Mouse (Mus musculus): ENCODE measurements around the gene Krtap5-5. TPM values are rescaled to one million over a fixed set of nuclear protein-coding genes. Genes with fewer than 3 reads are reported as not detected.

Gene Krtap5-5
- total RNA-seq, 4 experiments from 2014 or later: not detected

Other genes starting within 250 kb of the Krtap5-5 start
- 10 to 100 TPM; 28.9 to 34.4 (median 30.9) TPM for gene Mob2, start 168.9 kb downstream of the Krtap5-5 start, total RNA-seq (2022)
- gene Dusp8, start 134.1 kb downstream of the Krtap5-5 start, total RNA-seq (2022): 100 to 1,000 TPM; 103 to 110 (median 106) TPM
- gene Gm45618, start 109.2 kb downstream of the Krtap5-5 start, total RNA-seq (2022): not detected
- not detected for gene Gm39115, start 93.9 kb downstream of the Krtap5-5 start, total RNA-seq (2022)
- not detected for gene Gm45337, start 85.4 kb downstream of the Krtap5-5 start, total RNA-seq (2022)
- gene Gm29735, start 72.9 kb downstream of the Krtap5-5 start, total RNA-seq (2022): not detected
- gene Gm4553, start 64.2 kb downstream of the Krtap5-5 start, total RNA-seq (2022): not detected
- not detected for gene Krtap5-2, start 54.0 kb downstream of the Krtap5-5 start, total RNA-seq (2022)
- gene Gm10153, start 39.6 kb downstream of the Krtap5-5 start, total RNA-seq (2022): not detected
- gene Krtap5-3, start 28.6 kb downstream of the Krtap5-5 start, total RNA-seq (2022): not detected
- gene Gm7579, start 18.1 kb downstream of the Krtap5-5 start, total RNA-seq (2022): not detected
- gene Gm40460, start 11.1 kb upstream of the Krtap5-5 start, total RNA-seq (2022): not detected
- not detected for gene Gm2431, start 28.4 kb upstream of the Krtap5-5 start, total RNA-seq (2022)
- gene Gm4559, start 44.4 kb upstream of the Krtap5-5 start, total RNA-seq (2022): not detected
- gene Krtap5-1, start 67.1 kb upstream of the Krtap5-5 start, total RNA-seq (2022): not detected
- gene Krtap5-4, start 73.6 kb upstream of the Krtap5-5 start, total RNA-seq (2022): not detected
- gene Ifitm10, start 143.8 kb upstream of the Krtap5-5 start, total RNA-seq (2022): 10 to 100 TPM; 33.3 to 40.3 (median 35.8) TPM
- gene Gm49369, start 152.7 kb upstream of the Krtap5-5 start, total RNA-seq (2022): 10 to 100 TPM in 2 of 4 experiments, 1 to 10 TPM in 2; 2.0 to 27.5 (median 16.4) TPM
- gene Ctsd, start 158.1 kb upstream of the Krtap5-5 start, total RNA-seq (2022): 1,000 to 10,000 TPM in 2 of 4 experiments, 100 to 1,000 TPM in 2; 302 to 1,974 (median 897) TPM
- 1 to 10 TPM in 2 of 4 experiments, under 1 TPM in 1, not detected in 1; 0.29 to 2.3 (median 1.9) TPM for gene Syt8, start 204.9 kb upstream of the Krtap5-5 start, total RNA-seq (2022)
- gene Tnni2, start 211.8 kb upstream of the Krtap5-5 start, total RNA-seq (2022): 1 to 10 TPM; 1.2 to 4.9 (median 2.7) TPM
- 10 to 100 TPM in 2 of 4 experiments, 1 to 10 TPM in 2; 2.2 to 18.3 (median 8.4) TPM for gene Lsp1, start 230.8 kb upstream of the Krtap5-5 start, total RNA-seq (2022)